Mouse (Mus musculus) hindbrain, embryonic 15.5 days (tissue): ENCODE data around the gene Syndig1l. TPM values are rescaled to one million over a fixed set of nuclear protein-coding genes. Genes with fewer than 3 reads are reported as not detected.

Source experiments
- ATAC-seq: fragments of 200-750 bp; cut with Nextera tagmentation; 2 replicates; pipeline ENCODE4 v1.8.0; 2017; ENCODE audit warnings: low read depth, moderate number of reproducible peaks, moderate TSS enrichment; ENCODE audit not compliant: low FRiP score
- H3K27ac ChIP-seq: fragments of 300-500 bp; sonication (generic); replicated peaks from 2 replicates; pipeline ENCODE4 v1.5.1; 2015; ENCODE audit warnings: mild to moderate bottlenecking, inconsistent platforms
- H3K27me3 ChIP-seq: fragments of 300-500 bp; sonication (generic); 2 replicates; pipeline ENCODE4 v1.6.1; 2015; ENCODE audit warnings: control low read depth, inconsistent platforms
- H3K36me3 ChIP-seq: fragments of 300-500 bp; sonication (generic); 2 replicates; pipeline ENCODE4 v1.6.1; 2015; ENCODE audit warnings: control low read depth, inconsistent platforms
- H3K4me1 ChIP-seq: fragments of 300-500 bp; sonication (generic); replicated peaks from 2 replicates; pipeline ENCODE4 v1.6.1; 2015; ENCODE audit warnings: control low read depth, inconsistent platforms
- H3K4me2 ChIP-seq: fragments of 300-500 bp; sonication (generic); 2 replicates; pipeline ENCODE4 v1.6.1; 2015; ENCODE audit warnings: moderate library complexity, mild to moderate bottlenecking, inconsistent platforms
- H3K4me3 ChIP-seq: fragments of 300-500 bp; sonication (generic); 2 replicates; pipeline ENCODE4 v1.5.1; 2015; ENCODE audit warnings: mild to moderate bottlenecking, inconsistent platforms
- H3K9ac ChIP-seq: fragments of 300-500 bp; sonication (generic); 2 replicates; pipeline ENCODE4 v1.6.1; 2015; ENCODE audit warnings: inconsistent platforms
- H3K9me3 ChIP-seq: fragments of 300-500 bp; sonication (generic); 2 replicates; pipeline ENCODE4 v1.6.1; 2016; ENCODE audit warnings: control low read depth, inconsistent platforms
- WGBS: fragments of 180-500 bp; shearing (Covaris S2); methylation state at CpG from one replicate; pipeline ENCODE4 v1.1.7; 2015; 5-methylcytosine and 5-hydroxymethylcytosine counted together
- polyA plus RNA-seq: library from polyadenylated mRNA; unstranded; fragments of >200 nt; fragmentation: Nextera tagmentation; extraction: Ambion mirVana; gene quantifications from 2 replicates; pipeline ENCODE4 v1.2.1, GENCODE M21; 2015

The Syndig1l gene
- polyA plus RNA-seq: 10.9 and 12.0 TPM in 2 replicates

GRCm38 (mm10) chr12:84698319-84699081 is at the start of gene Syndig1l:
Syndig1l (minus strand) TSS chr12:84698831.
- H3K27me3 ChIP-seq: peaks cover 9% of the 10 kb centered on the region; the same call in 1 of the 2 replicates
- no peaks in the 10 kb centered on the region for H3K9me3 ChIP-seq
- WGBS: 1% methylated on average over 63 of the region's 79 CpGs
- H3K36me3 ChIP-seq: no peaks in the 10 kb centered on the region
- peak within 1 kb of the TSS; percentile 30 for H3K27ac ChIP-seq
- ATAC-seq: peak; percentile 79
- H3K4me3 ChIP-seq: peak within 1 kb of the TSS; percentile 63
- H3K4me2 ChIP-seq: peak within 1 kb of the TSS; percentile 84
- peaks cover 27% of the 10 kb centered on the region for H3K4me1 ChIP-seq
- peak within 1 kb of the TSS; percentile 73 for H3K9ac ChIP-seq

- no peaks in the 10 kb centered on the region for H3K27me3 ChIP-seq
- no peak overlapping the region for H3K27ac ChIP-seq
- H3K36me3 ChIP-seq: no peaks in the 10 kb centered on the region
- no peak for ATAC-seq
- peaks cover 18% of the 10 kb centered on the region for H3K4me1 ChIP-seq
- H3K9me3 ChIP-seq: no peaks in the 10 kb centered on the region
- no peak overlapping the region for H3K4me2 ChIP-seq
- no peak overlapping the region for H3K9ac ChIP-seq
- 76% methylated on average over 3 of the region's 3 CpGs for WGBS
- no peak overlapping the region for H3K4me3 ChIP-seq
These were observed 49.5 kb upstream of the Syndig1l start for GRCm38 (mm10) chr12:84748134-84748533.

GRCm38 (mm10) chr12:84745700-84746099 is 47.1 kb upstream of the Syndig1l start:
- Histone ChIP-seq H3K4me3 (no peak overlapping the region), H3K9ac (no peak overlapping the region), H3K27ac (no peak overlapping the region), H3K4me1 (no peaks in the 10 kb centered on the region), H3K4me2 (no peak overlapping the region), H3K27me3 (no peaks in the 10 kb centered on the region), H3K36me3 (no peaks in the 10 kb centered on the region), H3K9me3 (no peaks in the 10 kb centered on the region)
- ATAC-seq: no peak
- WGBS: 75% methylated on average over 4 of the region's 4 CpGs

GRCm38 (mm10) chr12:84743496-84743895 is 44.9 kb upstream of the Syndig1l start:
- no peaks in the 10 kb centered on the region for H3K36me3 ChIP-seq
- H3K27ac ChIP-seq: no peak overlapping the region
- H3K4me2 ChIP-seq: no peak overlapping the region
- H3K9ac ChIP-seq: no peak overlapping the region
- H3K27me3 ChIP-seq: no peaks in the 10 kb centered on the region
- 87% methylated on average over 10 of the region's 10 CpGs for WGBS
- no peaks in the 10 kb centered on the region for H3K9me3 ChIP-seq
- no peak for ATAC-seq
- H3K4me1 ChIP-seq: no peaks in the 10 kb centered on the region
- no peak overlapping the region for H3K4me3 ChIP-seq

GRCm38 (mm10) chr12:84733366-84733765 is 34.7 kb upstream of the Syndig1l start:
- H3K4me3 ChIP-seq: no peak overlapping the region
- no peak for ATAC-seq

GRCm38 (mm10) chr12:84728421-84728820 is 29.8 kb upstream of the Syndig1l start:
- no peaks in the 10 kb centered on the region for H3K27me3 ChIP-seq
- H3K9me3 ChIP-seq: no peaks in the 10 kb centered on the region
- no peak overlapping the region for H3K4me3 ChIP-seq
- no peaks in the 10 kb centered on the region for H3K4me1 ChIP-seq
- H3K36me3 ChIP-seq: no peaks in the 10 kb centered on the region
- H3K27ac ChIP-seq: no peak overlapping the region
- H3K4me2 ChIP-seq: no peak overlapping the region
- no peak for ATAC-seq
- no peak overlapping the region for H3K9ac ChIP-seq
- 95% methylated on average over 10 of the region's 10 CpGs for WGBS

More at GRCm38 (mm10) chr12:84733366-84733765, 34.7 kb upstream of the Syndig1l start:
- H3K4me2 ChIP-seq: no peak overlapping the region
- H3K27ac ChIP-seq: no peak overlapping the region
- H3K9me3 ChIP-seq: no peaks in the 10 kb centered on the region
- H3K9ac ChIP-seq: no peak overlapping the region
- H3K4me1 ChIP-seq: no peaks in the 10 kb centered on the region
- no peaks in the 10 kb centered on the region for H3K27me3 ChIP-seq
- 77% methylated on average over 13 of the region's 13 CpGs for WGBS
- no peaks in the 10 kb centered on the region for H3K36me3 ChIP-seq

GRCm38 (mm10) chr12:84727434-84727833 is 28.8 kb upstream of the Syndig1l start:
- 74% methylated on average over 5 of the region's 5 CpGs for WGBS
- H3K9ac ChIP-seq: no peak overlapping the region
- no peaks in the 10 kb centered on the region for H3K36me3 ChIP-seq
- no peaks in the 10 kb centered on the region for H3K9me3 ChIP-seq
- H3K4me2 ChIP-seq: no peak overlapping the region
- H3K27ac ChIP-seq: no peak overlapping the region
- no peak for ATAC-seq
- H3K4me3 ChIP-seq: no peak overlapping the region
- H3K27me3 ChIP-seq: no peaks in the 10 kb centered on the region
- no peaks in the 10 kb centered on the region for H3K4me1 ChIP-seq

- Histone ChIP-seq H3K36me3 (no peaks in the 10 kb centered on the region), H3K27me3 (no peaks in the 10 kb centered on the region), H3K9me3 (no peaks in the 10 kb centered on the region), H3K4me2 (no peak overlapping the region), H3K4me1 (no peaks in the 10 kb centered on the region), H3K27ac (no peak overlapping the region), H3K4me3 (no peak overlapping the region), H3K9ac (no peak overlapping the region)
- ATAC-seq: no peak
- WGBS: 37% methylated on average over 4 of the region's 4 CpGs
These were observed 28.4 kb upstream of the Syndig1l start for GRCm38 (mm10) chr12:84726986-84727385.

- Histone ChIP-seq H3K4me2 (no peak overlapping the region), H3K27me3 (no peaks in the 10 kb centered on the region), H3K9me3 (no peaks in the 10 kb centered on the region), H3K4me1 (no peaks in the 10 kb centered on the region), H3K4me3 (no peak overlapping the region), H3K27ac (no peak overlapping the region), H3K36me3 (no peaks in the 10 kb centered on the region), H3K9ac (no peak overlapping the region)
- WGBS: 88% methylated on average over 4 of the region's 4 CpGs
- ATAC-seq: no peak
These were observed 27.8 kb upstream of the Syndig1l start for GRCm38 (mm10) chr12:84726391-84726790.

- no peak overlapping the region for H3K27ac ChIP-seq
- no peak for ATAC-seq
- no peak overlapping the region for H3K4me3 ChIP-seq
- no peak overlapping the region for H3K9ac ChIP-seq
- H3K36me3 ChIP-seq: no peaks in the 10 kb centered on the region
- 83% methylated on average over 9 of the region's 9 CpGs for WGBS
- H3K27me3 ChIP-seq: no peaks in the 10 kb centered on the region
- H3K9me3 ChIP-seq: no peaks in the 10 kb centered on the region
- no peak overlapping the region for H3K4me2 ChIP-seq
- no peaks in the 10 kb centered on the region for H3K4me1 ChIP-seq
These were observed 20.0 kb upstream of the Syndig1l start for GRCm38 (mm10) chr12:84718462-84719244.

- WGBS: 92% methylated on average over 6 of the region's 6 CpGs
- Histone ChIP-seq H3K27ac (no peak overlapping the region), H3K4me2 (no peak overlapping the region), H3K27me3 (no peaks in the 10 kb centered on the region), H3K9ac (no peak overlapping the region), H3K4me3 (no peak overlapping the region), H3K9me3 (no peaks in the 10 kb centered on the region), H3K4me1 (no peaks in the 10 kb centered on the region), H3K36me3 (no peaks in the 10 kb centered on the region)
- ATAC-seq: no peak
These were observed 15.9 kb upstream of the Syndig1l start for GRCm38 (mm10) chr12:84714578-84714977.

- Histone ChIP-seq H3K4me2 (no peak overlapping the region), H3K4me3 (no peak overlapping the region), H3K9ac (no peak overlapping the region), H3K27me3 (no peaks in the 10 kb centered on the region), H3K36me3 (no peaks in the 10 kb centered on the region), H3K4me1 (peaks cover 5% of the 10 kb centered on the region; the same call in 1 of the 2 replicates), H3K9me3 (no peaks in the 10 kb centered on the region), H3K27ac (no peak overlapping the region)
- no peak for ATAC-seq
- 32% methylated on average over 14 of the region's 14 CpGs for WGBS
These were observed 11.3 kb upstream of the Syndig1l start for GRCm38 (mm10) chr12:84709842-84710439.
